Mouse (Mus musculus): ENCODE data around the gene Cacng8. TPM values are rescaled to one million over a fixed set of nuclear protein-coding genes. Genes with fewer than 3 reads are reported as not detected.

Gene Cacng8
- polyA plus RNA-seq, 1 experiment from 2014 or later: 19.0 TPM

DNA sequence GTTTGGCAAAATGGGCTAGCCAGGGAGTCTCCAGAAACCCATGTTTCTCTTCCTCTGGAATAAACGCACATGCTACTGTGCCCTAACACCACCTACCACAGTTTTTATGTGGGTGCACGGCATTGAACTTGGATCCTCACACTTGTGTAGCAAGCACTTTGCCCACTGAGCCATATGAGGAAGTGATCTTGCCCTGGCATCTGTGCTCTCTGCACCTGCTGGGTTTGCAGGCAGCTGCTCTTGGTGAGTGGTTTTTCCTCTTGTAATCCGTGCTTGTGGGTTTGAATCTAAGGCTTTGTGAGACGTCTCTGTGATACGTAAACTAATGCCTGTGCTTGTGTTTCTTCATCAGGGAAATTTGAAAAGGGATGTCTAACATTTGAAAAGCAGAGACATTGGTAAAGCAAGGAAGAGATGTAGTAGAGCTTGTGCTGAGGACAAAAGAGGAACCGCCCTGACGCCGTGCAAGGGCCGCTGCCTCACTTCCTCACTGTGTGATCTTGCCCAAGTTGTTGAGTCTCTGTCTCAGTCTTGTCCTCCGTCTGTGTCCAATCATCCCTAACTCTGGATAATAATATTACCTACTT, 52.1 kb downstream of the Cacng8 start:
- Histone ChIP-seq H3K4me1 (no peaks in the 10 kb centered on the region), H3K4me3 (no peak overlapping the region), H3K27me3 (replicated peaks) (no peaks in the 10 kb centered on the region), H3K9ac (no peak overlapping the region), H3K36me3 (replicated peaks) (no peaks in the 10 kb centered on the region), H3K9me3 (no peaks in the 10 kb centered on the region), H3K27ac (no peak overlapping the region), H3K4me2 (no peak overlapping the region)
- 83% methylated on average over 10 of the region's 10 CpGs for WGBS
- no peak for ATAC-seq (replicated peaks)

DNA sequence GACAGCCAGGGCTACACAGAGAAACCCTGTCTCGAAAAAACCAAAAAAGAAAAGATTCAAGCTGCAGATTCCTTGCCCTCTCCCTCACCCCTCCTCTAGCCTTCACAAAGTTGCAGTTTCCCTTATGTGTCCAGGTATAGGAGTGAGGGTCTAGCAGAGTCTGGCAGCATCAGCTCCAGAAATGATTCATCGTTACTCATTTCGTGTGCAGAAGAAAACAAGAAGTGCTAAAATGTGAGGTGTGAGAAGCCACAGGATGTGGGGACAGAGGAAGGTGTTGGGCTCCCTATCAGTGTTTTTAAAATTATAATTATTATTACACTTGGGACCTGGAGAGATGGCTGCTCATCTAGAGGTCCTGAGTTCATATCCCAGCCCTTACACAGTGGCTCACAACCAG, 54.2 kb downstream of the Cacng8 start:
- Histone ChIP-seq H3K36me3 (replicated peaks) (no peaks in the 10 kb centered on the region), H3K9me3 (no peaks in the 10 kb centered on the region), H3K27ac (no peak overlapping the region), H3K4me1 (no peaks in the 10 kb centered on the region), H3K27me3 (replicated peaks) (no peaks in the 10 kb centered on the region), H3K4me3 (no peak overlapping the region), H3K4me2 (no peak overlapping the region), H3K9ac (no peak overlapping the region)
- WGBS: 89% methylated on average over 3 of the region's 3 CpGs
- no peak for ATAC-seq (replicated peaks)

DNA sequence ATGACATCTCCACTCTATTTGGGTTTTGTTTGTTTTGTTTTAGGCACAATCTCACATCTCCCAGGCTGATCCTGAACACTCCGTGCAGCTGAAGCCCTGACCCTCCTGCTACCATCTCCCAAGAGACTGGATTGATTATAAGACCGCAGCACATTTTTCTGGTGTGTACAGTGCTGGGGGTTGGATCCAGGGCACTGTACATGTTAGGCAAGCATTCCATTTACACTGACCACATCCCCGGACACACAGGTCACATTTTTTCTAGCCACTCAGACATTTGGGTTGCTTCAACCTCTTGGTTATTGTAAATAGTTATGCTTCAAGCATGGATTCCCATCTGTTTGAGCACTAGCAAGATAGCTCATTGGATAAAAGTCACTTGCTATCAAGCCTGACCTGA, 56.1 kb downstream of the Cacng8 start:
- no peak for ATAC-seq (replicated peaks)
- 74% methylated on average over 3 of the region's 3 CpGs for WGBS
- no peak overlapping the region for H3K4me3 ChIP-seq
- H3K27me3 ChIP-seq (replicated peaks): no peaks in the 10 kb centered on the region
- H3K36me3 ChIP-seq (replicated peaks): no peaks in the 10 kb centered on the region
- H3K4me1 ChIP-seq: no peaks in the 10 kb centered on the region
- no peak overlapping the region for H3K9ac ChIP-seq
- H3K27ac ChIP-seq: no peak overlapping the region
- H3K4me2 ChIP-seq: no peak overlapping the region
- no peaks in the 10 kb centered on the region for H3K9me3 ChIP-seq

- Histone ChIP-seq H3K4me2 (no peak overlapping the region), H3K9ac (no peak overlapping the region), H3K27ac (no peak overlapping the region), H3K9me3 (no peaks in the 10 kb centered on the region), H3K36me3 (replicated peaks) (no peaks in the 10 kb centered on the region), H3K4me3 (no peak overlapping the region), H3K27me3 (replicated peaks) (no peaks in the 10 kb centered on the region), H3K4me1 (no peaks in the 10 kb centered on the region)
- ATAC-seq (replicated peaks): no peak
- 75% methylated on average over 4 of the region's 4 CpGs for WGBS
Measured at GRCm38 (mm10) chr7:3447026-3447425, 56.5 kb downstream of the Cacng8 start.

GRCm38 (mm10) chr7:3448737-3449454, 58.4 kb downstream of the Cacng8 start:
- H3K9me3 ChIP-seq: no peaks in the 10 kb centered on the region
- H3K36me3 ChIP-seq (replicated peaks): no peaks in the 10 kb centered on the region
- H3K4me1 ChIP-seq: no peaks in the 10 kb centered on the region
- 22% methylated on average over 15 of the region's 15 CpGs for WGBS
- no peak overlapping the region for H3K4me3 ChIP-seq
- no peak overlapping the region for H3K9ac ChIP-seq
- no peaks in the 10 kb centered on the region for H3K27me3 ChIP-seq (replicated peaks)
- peak; percentile 90 for ATAC-seq (replicated peaks)
- no peak overlapping the region for H3K4me2 ChIP-seq
- H3K27ac ChIP-seq: no peak overlapping the region

GRCm38 (mm10) chr7:3450671-3451070, 60.2 kb downstream of the Cacng8 start:
- Histone ChIP-seq H3K4me1 (no peaks in the 10 kb centered on the region), H3K4me2 (no peak overlapping the region), H3K27me3 (replicated peaks) (no peaks in the 10 kb centered on the region), H3K4me3 (no peak overlapping the region), H3K9ac (no peak overlapping the region), H3K9me3 (no peaks in the 10 kb centered on the region), H3K36me3 (replicated peaks) (no peaks in the 10 kb centered on the region), H3K27ac (no peak overlapping the region)
- no peak for ATAC-seq (replicated peaks)
- WGBS: 73% methylated on average over 5 of the region's 5 CpGs

DNA sequence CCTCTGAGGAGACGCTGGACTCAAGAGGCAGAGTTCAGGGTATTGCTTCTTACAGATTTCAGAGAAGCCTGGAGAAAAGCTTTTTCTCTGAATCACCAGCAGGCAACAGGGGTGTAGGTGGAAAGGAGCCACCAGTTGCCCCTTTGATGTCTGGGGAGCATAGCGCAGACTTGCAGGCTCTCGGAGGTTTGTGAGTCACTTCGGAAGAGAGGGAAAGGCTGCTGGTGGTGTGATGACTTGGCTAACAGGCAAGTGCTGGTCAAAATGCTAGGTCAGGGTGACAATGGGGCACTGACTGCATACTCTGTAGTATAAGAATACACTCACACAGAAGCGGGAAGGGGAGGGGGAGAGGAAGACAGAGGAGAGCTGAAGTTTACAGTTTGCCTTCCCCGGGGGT, 60.7 kb downstream of the Cacng8 start:
- 52% methylated on average over 6 of the region's 6 CpGs for WGBS
- H3K36me3 ChIP-seq (replicated peaks): no peaks in the 10 kb centered on the region
- H3K27ac ChIP-seq: no peak overlapping the region
- H3K9me3 ChIP-seq: no peaks in the 10 kb centered on the region
- no peak overlapping the region for H3K9ac ChIP-seq
- H3K4me1 ChIP-seq: no peaks in the 10 kb centered on the region
- no peak for ATAC-seq (replicated peaks)
- no peaks in the 10 kb centered on the region for H3K27me3 ChIP-seq (replicated peaks)
- H3K4me2 ChIP-seq: no peak overlapping the region
- no peak overlapping the region for H3K4me3 ChIP-seq

GRCm38 (mm10) chr7:3452821-3453485, 62.5 kb downstream of the Cacng8 start:
- WGBS: 58% methylated on average over 12 of the region's 12 CpGs

DNA sequence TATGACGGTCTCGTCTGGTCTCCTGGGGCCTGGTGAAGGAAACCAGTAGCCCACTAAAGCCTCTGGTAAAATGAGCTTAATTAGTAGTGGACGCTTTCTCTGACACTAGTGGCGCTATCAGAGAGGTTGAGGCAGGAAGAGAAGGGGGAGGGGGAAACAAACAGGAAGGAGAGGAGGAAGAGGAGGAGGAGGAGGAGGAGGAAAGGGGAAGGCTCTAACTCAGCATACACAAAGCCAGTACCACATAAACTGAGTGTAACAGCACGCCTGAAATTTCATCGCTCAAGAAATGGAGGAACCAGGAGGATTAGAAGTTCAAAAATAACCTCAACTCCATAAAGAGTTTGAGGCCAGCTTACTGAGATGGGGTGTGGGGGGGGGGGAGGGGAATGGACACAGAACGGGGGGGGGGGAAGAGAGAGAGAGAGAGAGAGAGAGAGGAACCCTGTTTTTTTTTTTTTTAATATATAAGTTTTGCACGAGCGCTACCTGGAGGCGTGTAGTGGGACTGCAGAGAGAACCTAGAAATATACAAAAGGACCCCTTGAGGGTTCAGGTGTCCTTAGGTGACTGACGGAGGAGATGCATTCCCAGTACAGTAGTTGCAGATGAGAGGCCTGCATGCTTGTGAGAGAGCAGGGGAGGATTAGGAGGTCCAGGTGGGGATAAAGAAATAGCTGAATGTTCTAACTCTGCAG, 63.2 kb downstream of the Cacng8 start:
- no peaks in the 10 kb centered on the region for H3K36me3 ChIP-seq (replicated peaks)
- H3K9me3 ChIP-seq: no peaks in the 10 kb centered on the region
- no peaks in the 10 kb centered on the region for H3K4me1 ChIP-seq
- H3K4me3 ChIP-seq: no peak overlapping the region
- no peak overlapping the region for H3K27ac ChIP-seq
- no peak overlapping the region for H3K9ac ChIP-seq
- no peak for ATAC-seq (replicated peaks)
- H3K4me2 ChIP-seq: no peak overlapping the region
- H3K27me3 ChIP-seq (replicated peaks): no peaks in the 10 kb centered on the region
- 53% methylated on average over 11 of the region's 11 CpGs for WGBS

More at GRCm38 (mm10) chr7:3452821-3453485, 62.5 kb downstream of the Cacng8 start:
- no peak overlapping the region for H3K9ac ChIP-seq
- H3K27ac ChIP-seq: no peak overlapping the region
- no peaks in the 10 kb centered on the region for H3K27me3 ChIP-seq (replicated peaks)
- no peak for ATAC-seq (replicated peaks)
- H3K4me1 ChIP-seq: no peaks in the 10 kb centered on the region
- H3K36me3 ChIP-seq (replicated peaks): no peaks in the 10 kb centered on the region
- no peak overlapping the region for H3K4me3 ChIP-seq
- no peak overlapping the region for H3K4me2 ChIP-seq
- no peaks in the 10 kb centered on the region for H3K9me3 ChIP-seq

DNA sequence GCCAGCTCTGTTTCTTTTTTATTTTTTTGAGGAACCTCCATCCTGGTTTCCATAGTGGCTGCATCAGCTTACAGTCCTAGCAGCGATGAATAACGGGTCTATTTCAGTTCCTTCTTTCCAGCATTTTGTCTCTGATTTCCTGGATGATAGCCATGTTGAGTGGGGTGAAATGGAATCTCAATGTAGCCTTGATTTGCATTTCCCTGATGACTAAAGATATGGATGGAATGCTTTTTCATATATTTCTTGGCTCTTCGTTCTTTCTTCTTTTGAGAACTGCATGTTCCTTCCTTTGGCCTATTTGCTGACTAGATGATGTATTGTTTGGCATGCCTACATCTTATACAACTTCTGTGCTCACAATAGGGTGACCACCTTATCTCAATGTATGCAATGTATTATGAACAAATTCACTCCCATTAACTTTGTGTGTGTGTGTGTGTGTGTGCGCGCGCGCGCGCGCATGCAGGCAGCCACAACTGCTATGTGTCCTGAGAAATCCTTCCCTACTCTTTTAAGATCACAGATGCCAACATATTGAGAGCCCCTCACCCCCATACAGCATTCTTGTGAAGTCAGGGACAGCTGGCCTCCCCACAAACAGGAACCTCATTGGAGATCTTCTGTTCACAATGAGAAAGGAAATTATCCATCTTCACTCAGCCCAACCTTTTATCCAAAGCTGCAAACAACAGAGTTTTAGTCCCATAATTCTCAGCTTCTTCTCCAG, 66.8 kb downstream of the Cacng8 start:
- no peaks in the 10 kb centered on the region for H3K36me3 ChIP-seq (replicated peaks)
- H3K9me3 ChIP-seq: no peaks in the 10 kb centered on the region
- H3K27me3 ChIP-seq (replicated peaks): no peaks in the 10 kb centered on the region
- no peak for ATAC-seq (replicated peaks)
- no peak overlapping the region for H3K4me2 ChIP-seq
- H3K27ac ChIP-seq: no peak overlapping the region
- no peak overlapping the region for H3K4me3 ChIP-seq
- 95% methylated on average over 10 of the region's 10 CpGs for WGBS
- no peaks in the 10 kb centered on the region for H3K4me1 ChIP-seq
- no peak overlapping the region for H3K9ac ChIP-seq

DNA sequence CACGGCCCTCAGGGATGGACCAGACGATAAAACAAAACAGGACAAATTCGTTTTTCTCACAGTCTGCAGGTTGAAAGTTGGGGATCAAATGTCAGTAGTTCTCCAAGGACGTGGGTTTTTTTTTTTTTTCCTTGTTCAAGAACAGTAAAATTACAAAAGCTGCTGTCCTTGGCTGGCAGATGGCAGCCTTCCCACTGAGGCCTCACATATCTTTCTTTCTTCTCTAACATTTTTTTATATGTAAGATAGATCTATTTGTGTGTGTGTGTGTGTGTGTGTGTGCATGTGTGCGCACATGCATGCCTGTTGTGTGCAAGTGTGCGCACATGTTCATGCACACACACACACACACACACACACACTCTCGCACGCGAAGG, 67.3 kb downstream of the Cacng8 start:
- H3K27me3 ChIP-seq (replicated peaks): no peaks in the 10 kb centered on the region
- no peak overlapping the region for H3K27ac ChIP-seq
- H3K36me3 ChIP-seq (replicated peaks): no peaks in the 10 kb centered on the region
- WGBS: 83% methylated on average over 9 of the region's 9 CpGs
- no peak for ATAC-seq (replicated peaks)
- no peaks in the 10 kb centered on the region for H3K4me1 ChIP-seq
- H3K9me3 ChIP-seq: no peaks in the 10 kb centered on the region
- no peak overlapping the region for H3K4me2 ChIP-seq
- no peak overlapping the region for H3K4me3 ChIP-seq
- H3K9ac ChIP-seq: no peak overlapping the region

- H3K27ac ChIP-seq: no peak overlapping the region
- H3K36me3 ChIP-seq (replicated peaks): no peaks in the 10 kb centered on the region
- H3K4me1 ChIP-seq: no peaks in the 10 kb centered on the region
- no peak overlapping the region for H3K4me2 ChIP-seq
- H3K4me3 ChIP-seq: no peak overlapping the region
- 89% methylated on average over 8 of the region's 8 CpGs for WGBS
- no peaks in the 10 kb centered on the region for H3K9me3 ChIP-seq
- no peaks in the 10 kb centered on the region for H3K27me3 ChIP-seq (replicated peaks)
- no peak overlapping the region for H3K9ac ChIP-seq
- no peak for ATAC-seq (replicated peaks)
Measured at GRCm38 (mm10) chr7:3460261-3460660, 69.8 kb downstream of the Cacng8 start.
